Mouse (Mus musculus) midbrain, embryonic 15.5 days (tissue): ENCODE data around the gene Pola1. TPM values are rescaled to one million over a fixed set of nuclear protein-coding genes. Genes with fewer than 3 reads are reported as not detected.
A peak's percentile ranks its signal among the peaks of the same experiment; 100 is the strongest.

ENCODE experiments used
- ATAC-seq: fragments of 200-750 bp; cut with Nextera tagmentation; replicated peaks from 2 replicates; pipeline ENCODE4 v1.8.0; 2017; ENCODE audit warnings: moderate TSS enrichment
- H3K27ac ChIP-seq: fragments of 300-500 bp; sonication (generic); 2 replicates; pipeline ENCODE4 v1.5.1; 2015; ENCODE audit warnings: mild to moderate bottlenecking, inconsistent platforms
- H3K27me3 ChIP-seq: fragments of 300-500 bp; sonication (generic); replicated peaks from 2 replicates; pipeline ENCODE4 v1.6.1; 2015; ENCODE audit warnings: inconsistent platforms
- H3K36me3 ChIP-seq: fragments of 300-500 bp; sonication (generic); replicated peaks from 2 replicates; pipeline ENCODE4 v1.6.1; 2015; ENCODE audit warnings: inconsistent platforms
- H3K4me1 ChIP-seq: fragments of 300-500 bp; sonication (generic); 2 replicates; pipeline ENCODE4 v1.6.1; 2015; ENCODE audit warnings: inconsistent platforms
- H3K4me2 ChIP-seq: fragments of 300-500 bp; sonication (generic); 2 replicates; pipeline ENCODE4 v1.6.1; 2015; ENCODE audit warnings: inconsistent platforms, mild to moderate bottlenecking, moderate library complexity
- H3K4me3 ChIP-seq: fragments of 300-500 bp; sonication (generic); 2 replicates; pipeline ENCODE4 v1.5.1; 2015; ENCODE audit warnings: mild to moderate bottlenecking, inconsistent platforms
- H3K9ac ChIP-seq: fragments of 300-500 bp; sonication (generic); 2 replicates; pipeline ENCODE4 v1.6.1; 2015; ENCODE audit warnings: mild to moderate bottlenecking, inconsistent platforms
- H3K9me3 ChIP-seq: fragments of 300-500 bp; sonication (generic); 2 replicates; pipeline ENCODE4 v1.6.1; 2016; ENCODE audit warnings: inconsistent platforms
- WGBS: fragments of 180-500 bp; shearing (Covaris S2); methylation state at CpG from one replicate; pipeline ENCODE4 v1.1.7; 2015; ENCODE audit warnings: mixed read lengths; 5-methylcytosine and 5-hydroxymethylcytosine counted together
- polyA plus RNA-seq: library from polyadenylated mRNA; unstranded; fragments of >200 nt; fragmentation: Nextera tagmentation; extraction: Ambion mirVana; gene quantifications from 2 replicates; pipeline ENCODE4 v1.2.1, GENCODE M21; 2015

Pola1 gene
- polyA plus RNA-seq, 1 experiment from 2014 or later, result 5.4 TPM

- Histone ChIP-seq H3K36me3 (no peaks in the 10 kb centered on the region), H3K27me3 (peaks cover 45% of the 10 kb centered on the region), H3K4me1 (no peaks in the 10 kb centered on the region), H3K4me3 (no peak overlapping the region), H3K27ac (no peak overlapping the region), H3K9me3 (no peaks in the 10 kb centered on the region), H3K4me2 (peak overlapping the region; percentile 21; the same call in 1 of the 2 replicates), H3K9ac (no peak overlapping the region)
- 0 out of 2 replicates have a peak, but pooled peaks have one; percentile 18 for ATAC-seq
- WGBS, result 17% methylated on average over 23 of the region's 23 CpGs
Observed at GRCm38 (mm10) chrX:93281028-93281723, 350.8 kb downstream of the Pola1 start.

- Histone ChIP-seq H3K9ac (no peak overlapping the region), H3K27ac (no peak overlapping the region), H3K9me3 (no peaks in the 10 kb centered on the region), H3K4me2 (no peak overlapping the region), H3K36me3 (no peaks in the 10 kb centered on the region), H3K4me1 (no peaks in the 10 kb centered on the region), H3K4me3 (no peak overlapping the region), H3K27me3 (peaks cover 34% of the 10 kb centered on the region)
- ATAC-seq, result no peak
- WGBS, result 23% methylated on average over 7 of the region's 11 CpGs
Observed at GRCm38 (mm10) chrX:93279940-93280339, 352.0 kb downstream of the Pola1 start.

GRCm38 (mm10) chrX:93275689-93276088, 356.3 kb downstream of the Pola1 start:
- Histone ChIP-seq H3K9ac (no peak overlapping the region), H3K4me1 (no peaks in the 10 kb centered on the region), H3K36me3 (no peaks in the 10 kb centered on the region), H3K4me2 (no peak overlapping the region), H3K4me3 (no peak overlapping the region), H3K9me3 (no peaks in the 10 kb centered on the region), H3K27me3 (peaks cover 20% of the 10 kb centered on the region), H3K27ac (no peak overlapping the region)
- ATAC-seq, result no peak
- WGBS, result 49% methylated on average over 3 of the region's 3 CpGs

Other genes starting within 250 kb of the Pola1 start
- 24.6 and 26.2 TPM in 2 replicates for gene Pcyt1b, start 22.7 kb upstream of the Pola1 start, polyA plus RNA-seq
- gene Pdk3, start 200.0 kb upstream of the Pola1 start, polyA plus RNA-seq, result 19.8 and 21.6 TPM in 2 replicates